Mouse (Mus musculus) liver, embryonic 13.5 days (tissue): Measurements from ENCODE around the gene Nmnat2. TPM values are rescaled to one million over a fixed set of nuclear protein-coding genes. Genes with fewer than 3 reads are reported as not detected.
A peak's percentile ranks its signal among the peaks of the same experiment; 100 is the strongest.

Experiments
- ATAC-seq: fragments of 200-750 bp; cut with Nextera tagmentation; 2 replicates; pipeline ENCODE4 v1.8.0; 2017; ENCODE audit warnings: low read depth, mild to moderate bottlenecking, moderate number of reproducible peaks, moderate library complexity
- DNase-seq: peaks from one replicate; pipeline ENCODE4 v3.0.0; 2022
- H3K27ac ChIP-seq: fragments of 300-500 bp; sonication (generic); 2 replicates; pipeline ENCODE4 v1.5.1; 2015; ENCODE audit warnings: moderate library complexity, mild to moderate bottlenecking, inconsistent platforms
- H3K27me3 ChIP-seq: fragments of 300-500 bp; sonication (generic); 2 replicates; pipeline ENCODE4 v1.6.1; 2015; ENCODE audit warnings: mild to moderate bottlenecking, inconsistent platforms
- H3K36me3 ChIP-seq: fragments of 300-500 bp; sonication (generic); 2 replicates; pipeline ENCODE4 v1.6.1; 2015; ENCODE audit warnings: mild to moderate bottlenecking, inconsistent platforms
- H3K4me1 ChIP-seq: fragments of 300-500 bp; sonication (generic); replicated peaks from 2 replicates; pipeline ENCODE4 v1.6.1; 2015; ENCODE audit warnings: inconsistent platforms
- H3K4me2 ChIP-seq: fragments of 300-500 bp; sonication (generic); 2 replicates; pipeline ENCODE4 v1.6.1; 2015; ENCODE audit warnings: inconsistent platforms, mild to moderate bottlenecking, moderate library complexity
- H3K4me3 ChIP-seq: fragments of 300-500 bp; sonication (generic); replicated peaks from 2 replicates; pipeline ENCODE4 v1.5.1; 2015; ENCODE audit warnings: mild to moderate bottlenecking, inconsistent platforms
- H3K9ac ChIP-seq: fragments of 300-500 bp; sonication (generic); 2 replicates; pipeline ENCODE4 v1.6.1; 2015; ENCODE audit warnings: mild to moderate bottlenecking, inconsistent platforms
- H3K9me3 ChIP-seq: fragments of 300-500 bp; sonication (generic); replicated peaks from 2 replicates; pipeline ENCODE4 v1.6.1; 2016; ENCODE audit warnings: inconsistent platforms
- WGBS: fragments of 180-500 bp; shearing (Covaris S2); methylation state at CpG from one replicate; pipeline ENCODE4 v1.1.7; 2015; ENCODE audit not compliant: insufficient replicate concordance; 5-methylcytosine and 5-hydroxymethylcytosine counted together
- polyA plus RNA-seq: library from polyadenylated mRNA; unstranded; fragments of >200 nt; fragmentation: Nextera tagmentation; extraction: Ambion mirVana; gene quantifications from 2 replicates; pipeline ENCODE4 v1.2.1, GENCODE M21; 2015

The Nmnat2 gene
- polyA plus RNA-seq, 1 experiment from 2014 or later = 0.09 TPM

DNA sequence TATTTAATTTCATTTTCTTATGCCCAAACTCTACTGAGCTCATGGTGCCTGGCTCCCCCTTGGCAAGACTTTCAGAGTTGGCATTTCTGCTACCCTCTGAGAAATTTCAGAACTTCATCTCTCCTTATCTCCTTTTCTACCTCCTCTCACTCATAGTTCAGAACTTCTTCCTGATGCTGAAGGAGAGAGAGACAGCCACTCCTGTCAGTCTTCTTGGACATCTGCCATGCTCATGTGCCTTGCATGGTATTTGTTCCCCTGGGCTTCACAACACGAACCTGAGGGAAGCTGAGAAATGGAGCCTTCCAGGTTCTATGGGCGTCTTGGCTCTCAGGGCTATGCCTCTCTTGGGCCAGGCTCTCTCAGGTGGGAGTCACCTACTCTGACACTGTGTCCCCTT is 87.5 kb downstream of the Nmnat2 start:
- Histone ChIP-seq H3K4me2 (no peak overlapping the region), H3K9me3 (no peaks in the 10 kb centered on the region), H3K4me3 (no peak overlapping the region), H3K27ac (no peak overlapping the region), H3K27me3 (peaks cover 4% of the 10 kb centered on the region; the same call in 1 of the 2 replicates), H3K36me3 (no peaks in the 10 kb centered on the region), H3K4me1 (no peaks in the 10 kb centered on the region), H3K9ac (no peak overlapping the region)
- WGBS = 58% methylated on average over 2 of the region's 2 CpGs
- DNase-seq (no peak), ATAC-seq (no peak)

DNA sequence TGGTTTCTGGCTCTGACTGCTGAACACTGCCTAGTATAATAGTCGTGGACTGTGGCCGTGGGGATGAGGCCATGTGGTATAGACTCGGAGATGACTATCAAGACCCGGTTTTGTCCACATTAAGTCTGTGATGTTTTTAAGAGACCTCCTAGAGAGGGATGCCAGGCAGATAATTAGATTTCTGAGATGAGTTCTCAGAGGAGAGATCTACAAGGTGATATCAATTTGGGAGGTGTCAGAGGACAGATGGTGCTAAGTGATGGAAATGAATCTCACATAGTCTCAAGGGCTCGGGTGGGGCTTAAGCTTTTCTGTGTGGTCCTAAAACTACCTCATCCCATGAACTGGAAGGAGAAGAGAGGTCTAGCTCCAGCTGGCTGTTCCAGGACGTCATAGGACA is 88.5 kb downstream of the Nmnat2 start:
- Histone ChIP-seq H3K9ac (no peak overlapping the region), H3K27me3 (peaks cover 4% of the 10 kb centered on the region; the same call in 1 of the 2 replicates), H3K9me3 (no peaks in the 10 kb centered on the region), H3K4me1 (no peaks in the 10 kb centered on the region), H3K36me3 (no peaks in the 10 kb centered on the region), H3K4me2 (no peak overlapping the region), H3K27ac (no peak overlapping the region), H3K4me3 (no peak overlapping the region)
- DNase-seq (no peak), ATAC-seq (no peak)
- WGBS = 42% methylated on average over 6 of the region's 6 CpGs

DNA sequence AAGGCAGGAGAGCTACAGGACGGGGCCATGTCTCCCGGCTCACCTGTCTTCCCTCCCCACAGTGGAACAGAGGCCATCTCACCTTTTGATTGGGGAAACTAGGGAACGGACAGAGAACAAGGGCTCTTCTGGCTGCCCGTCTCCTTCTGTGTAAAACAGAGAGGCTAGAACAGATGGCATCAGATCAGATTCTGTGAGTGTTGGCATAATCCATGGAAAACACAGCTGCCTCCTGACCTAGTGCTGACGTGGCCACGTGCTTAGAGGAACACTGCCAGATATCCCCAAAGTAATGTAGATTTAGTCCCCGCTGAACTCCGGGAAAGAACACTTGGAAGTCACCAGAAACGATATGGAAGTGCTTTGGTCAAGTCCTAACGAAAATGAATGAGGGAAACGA is 90.6 kb downstream of the Nmnat2 start:
- Histone ChIP-seq H3K4me1 (no peaks in the 10 kb centered on the region), H3K27ac (no peak overlapping the region), H3K9me3 (no peaks in the 10 kb centered on the region), H3K4me2 (no peak overlapping the region), H3K9ac (no peak overlapping the region), H3K27me3 (peaks cover 4% of the 10 kb centered on the region; the same call in 1 of the 2 replicates), H3K36me3 (no peaks in the 10 kb centered on the region), H3K4me3 (no peak overlapping the region)
- WGBS = 55% methylated on average over 11 of the region's 11 CpGs
- DNase-seq (no peak), ATAC-seq (no peak)

DNA sequence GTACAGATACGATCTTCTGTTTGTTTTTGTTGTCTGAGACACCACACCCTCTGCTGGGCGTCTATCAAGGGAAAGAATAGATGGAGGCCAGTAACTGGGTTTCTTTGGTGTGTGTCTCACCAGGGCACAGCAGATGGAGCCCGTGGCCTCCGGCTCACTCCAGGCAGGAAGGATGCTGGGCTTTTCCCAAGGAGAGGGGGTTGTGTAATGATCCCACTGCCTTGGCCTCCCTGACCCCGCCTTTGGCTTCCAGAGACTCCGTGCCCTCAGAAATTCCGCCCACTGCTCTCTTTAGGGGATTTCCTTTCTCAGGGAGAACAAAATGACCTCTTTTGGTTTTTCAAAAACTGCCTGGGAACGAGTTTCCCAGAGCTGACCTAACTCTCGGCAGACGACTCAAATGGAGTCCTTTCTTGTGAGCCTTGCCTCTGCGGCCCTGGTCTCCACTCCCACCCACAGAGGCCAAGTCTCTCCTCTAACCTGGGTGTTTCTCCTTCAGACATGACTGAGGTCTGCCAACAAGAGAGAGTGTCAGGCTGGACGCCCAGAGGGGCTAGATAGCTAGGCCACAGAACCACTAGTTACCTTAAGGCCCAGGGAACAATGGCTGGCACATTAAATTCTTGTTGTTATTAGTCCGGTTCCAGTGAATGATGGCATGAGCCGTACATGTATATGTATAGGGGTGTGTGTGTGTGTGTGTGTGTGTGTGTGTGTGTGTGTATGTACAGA is 93.5 kb downstream of the Nmnat2 start:
- ATAC-seq (0 out of 2 replicates have a peak, but pooled peaks have one; percentile 31), DNase-seq (no peak)
- no peaks in the 10 kb centered on the region for H3K9me3 ChIP-seq
- no peak overlapping the region for H3K9ac ChIP-seq
- H3K27me3 ChIP-seq = peaks cover 4% of the 10 kb centered on the region; the same call in 1 of the 2 replicates
- no peaks in the 10 kb centered on the region for H3K4me1 ChIP-seq
- H3K27ac ChIP-seq = no peak overlapping the region
- no peak overlapping the region for H3K4me3 ChIP-seq
- H3K36me3 ChIP-seq = no peaks in the 10 kb centered on the region
- WGBS = 45% methylated on average over 14 of the region's 14 CpGs
- H3K4me2 ChIP-seq = no peak overlapping the region

DNA sequence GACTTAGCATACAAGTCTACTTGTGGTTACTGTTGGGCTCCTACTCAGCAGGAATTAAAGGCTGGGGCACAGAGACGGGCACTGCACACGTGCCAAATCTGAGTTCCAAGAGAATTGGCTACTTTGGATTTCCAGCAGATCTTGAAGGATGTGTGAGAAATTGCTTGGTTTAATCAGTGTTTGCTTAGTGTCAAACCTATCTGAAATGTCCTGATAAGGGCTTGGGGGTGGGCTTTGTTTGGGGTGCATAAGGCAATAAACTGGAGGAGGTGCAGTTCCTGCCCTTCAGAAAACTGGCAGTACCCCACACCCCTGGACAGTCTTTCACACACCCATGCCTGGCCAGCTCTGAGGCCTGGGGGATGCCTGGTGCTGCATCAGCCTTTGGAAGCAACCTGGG is 94.7 kb downstream of the Nmnat2 start:
- H3K36me3 ChIP-seq = no peaks in the 10 kb centered on the region
- no peak overlapping the region for H3K4me3 ChIP-seq
- ATAC-seq = no peak
- peaks cover 4% of the 10 kb centered on the region; the same call in 1 of the 2 replicates for H3K27me3 ChIP-seq
- DNase-seq = no peak
- no peak overlapping the region for H3K4me2 ChIP-seq
- H3K4me1 ChIP-seq = no peaks in the 10 kb centered on the region
- H3K9me3 ChIP-seq = no peaks in the 10 kb centered on the region
- no peak overlapping the region for H3K9ac ChIP-seq
- H3K27ac ChIP-seq = no peak overlapping the region
- 58% methylated on average over 2 of the region's 2 CpGs for WGBS

DNA sequence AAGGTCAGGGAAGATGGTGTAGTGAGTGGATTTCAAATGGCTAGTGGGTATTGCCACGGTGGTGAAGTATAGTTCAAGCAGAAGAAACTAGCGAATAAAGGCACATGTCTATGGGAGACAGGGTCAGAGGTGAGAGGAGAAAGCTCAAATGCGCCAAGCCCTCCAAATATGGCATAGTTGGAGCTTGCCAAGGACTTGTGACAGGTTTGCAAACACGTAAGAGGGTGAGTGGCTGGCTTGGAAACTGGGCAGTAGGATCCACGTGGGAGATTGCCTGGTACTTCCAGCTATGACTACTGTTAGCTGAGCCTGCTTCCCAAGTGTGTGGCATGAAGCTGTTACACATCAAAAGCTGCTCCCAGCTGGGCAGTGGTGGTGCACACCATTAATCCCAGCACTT is 96.7 kb downstream of the Nmnat2 start:
- WGBS = 61% methylated on average over 5 of the region's 5 CpGs
- ATAC-seq (no peak), DNase-seq (no peak)
- Histone ChIP-seq H3K27ac (no peak overlapping the region), H3K9me3 (no peaks in the 10 kb centered on the region), H3K27me3 (no peaks in the 10 kb centered on the region), H3K4me1 (no peaks in the 10 kb centered on the region), H3K4me2 (no peak overlapping the region), H3K4me3 (no peak overlapping the region), H3K9ac (no peak overlapping the region), H3K36me3 (no peaks in the 10 kb centered on the region)

DNA sequence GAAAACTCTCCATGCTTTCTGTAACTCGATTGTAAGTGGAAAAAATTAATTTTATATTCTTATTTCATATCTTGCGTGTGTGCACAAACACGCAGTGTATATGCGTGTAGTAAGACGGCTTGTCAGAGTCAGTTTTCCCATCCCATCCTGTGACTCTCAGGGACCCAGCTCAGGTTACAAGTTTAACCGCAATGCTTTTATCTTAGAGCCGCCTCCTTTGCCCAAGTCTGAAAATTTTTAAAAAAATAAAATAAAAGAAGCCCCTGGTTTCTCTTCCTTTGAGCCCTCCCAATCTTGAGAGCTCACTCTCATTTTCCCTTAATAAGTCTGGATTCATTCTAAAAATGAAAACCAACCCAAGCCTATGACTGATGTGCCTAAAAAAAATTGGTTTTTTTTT is 98.8 kb downstream of the Nmnat2 start:
- no peak for DNase-seq
- Histone ChIP-seq H3K9me3 (no peaks in the 10 kb centered on the region), H3K36me3 (no peaks in the 10 kb centered on the region), H3K4me2 (no peak overlapping the region), H3K4me1 (no peaks in the 10 kb centered on the region), H3K27ac (no peak overlapping the region), H3K27me3 (no peaks in the 10 kb centered on the region), H3K9ac (no peak overlapping the region), H3K4me3 (no peak overlapping the region)
- ATAC-seq = no peak
- 49% methylated on average over 7 of the region's 7 CpGs for WGBS

DNA sequence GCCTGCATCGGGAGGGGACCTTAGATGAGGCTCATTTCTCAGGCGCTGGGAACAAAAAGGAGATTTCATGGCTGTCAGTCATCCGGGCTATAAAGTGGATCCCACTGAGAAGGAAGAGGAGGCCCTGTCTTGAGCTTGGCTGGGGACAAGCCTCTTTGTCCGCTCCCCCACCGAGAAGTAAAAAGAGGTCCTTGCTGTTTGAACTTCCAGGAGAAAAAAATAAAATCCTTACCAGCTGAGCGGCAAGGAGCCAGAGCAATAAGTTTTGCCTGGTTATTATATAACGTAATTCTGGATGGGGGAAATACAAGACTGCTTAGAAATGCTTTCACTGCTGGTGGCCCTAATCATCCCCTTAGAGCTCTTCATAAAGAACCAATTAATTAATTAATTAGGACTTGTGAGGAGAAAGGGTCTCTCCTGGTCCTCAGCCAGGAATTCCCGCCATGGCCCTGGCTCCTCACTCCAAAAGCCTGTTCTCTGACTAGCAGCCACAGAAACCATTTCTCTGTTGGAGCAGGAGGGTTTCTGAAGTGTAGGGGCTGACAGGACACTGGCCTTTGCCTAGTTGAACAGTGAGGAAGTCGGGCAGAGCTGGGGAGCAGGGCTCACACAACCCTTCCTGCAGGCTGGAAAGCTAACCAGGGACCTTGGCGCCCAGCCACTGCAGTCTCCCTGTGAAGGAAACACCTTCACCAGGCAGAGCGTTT is 99.5 kb downstream of the Nmnat2 start:
- Histone ChIP-seq H3K4me3 (no peak overlapping the region), H3K9me3 (no peaks in the 10 kb centered on the region), H3K4me2 (no peak overlapping the region), H3K4me1 (no peaks in the 10 kb centered on the region), H3K27ac (no peak overlapping the region), H3K9ac (no peak overlapping the region), H3K27me3 (no peaks in the 10 kb centered on the region), H3K36me3 (no peaks in the 10 kb centered on the region)
- DNase-seq (no peak), ATAC-seq (no peak)
- WGBS = 50% methylated on average over 11 of the region's 11 CpGs

DNA sequence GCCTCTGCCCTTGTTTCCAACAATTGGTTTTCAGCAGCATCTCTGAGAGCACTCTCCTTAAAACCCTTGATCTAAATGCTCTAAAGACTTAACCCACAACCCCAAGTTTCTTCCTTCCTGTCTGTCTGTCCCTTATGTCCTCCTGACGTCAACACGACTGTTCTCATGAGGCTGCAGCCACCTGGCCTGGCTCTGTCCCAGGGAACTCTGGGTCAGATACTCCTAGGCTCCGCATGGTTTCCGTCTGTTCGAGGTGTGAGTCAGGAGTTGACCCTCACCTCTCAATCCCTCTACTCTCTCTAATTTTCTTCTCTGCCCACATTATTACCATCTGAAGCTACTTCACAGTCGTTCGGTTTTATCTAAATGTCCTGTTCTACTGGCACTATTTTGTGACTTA is 103.5 kb downstream of the Nmnat2 start:
- H3K4me1 ChIP-seq = no peaks in the 10 kb centered on the region
- no peak overlapping the region for H3K4me3 ChIP-seq
- no peak overlapping the region for H3K27ac ChIP-seq
- DNase-seq (no peak), ATAC-seq (no peak)
- no peak overlapping the region for H3K9ac ChIP-seq
- no peaks in the 10 kb centered on the region for H3K9me3 ChIP-seq
- 57% methylated on average over 7 of the region's 7 CpGs for WGBS
- H3K27me3 ChIP-seq = no peaks in the 10 kb centered on the region
- H3K36me3 ChIP-seq = no peaks in the 10 kb centered on the region
- H3K4me2 ChIP-seq = no peak overlapping the region

DNA sequence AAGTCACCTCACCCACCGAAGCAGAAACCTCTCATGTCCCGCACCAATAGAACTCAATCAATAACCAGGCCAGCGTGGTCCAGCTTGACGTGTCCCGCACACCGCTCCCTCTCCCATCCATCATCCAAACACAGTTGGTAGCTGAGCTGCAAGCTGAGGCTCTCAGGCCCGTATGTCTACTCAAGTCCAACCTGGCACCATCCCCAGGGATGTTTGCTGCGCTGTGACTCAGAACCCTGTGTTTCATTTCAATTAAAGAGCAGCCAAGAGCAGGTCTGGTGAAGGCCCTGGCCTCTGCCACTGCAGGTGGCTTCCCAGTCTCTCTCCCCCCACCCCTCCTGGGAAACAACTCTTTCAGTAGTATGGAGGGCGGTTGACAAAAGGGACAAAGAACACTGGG is 104.8 kb downstream of the Nmnat2 start:
- Histone ChIP-seq H3K27ac (no peak overlapping the region), H3K4me3 (no peak overlapping the region), H3K27me3 (no peaks in the 10 kb centered on the region), H3K4me1 (no peaks in the 10 kb centered on the region), H3K36me3 (no peaks in the 10 kb centered on the region), H3K9ac (no peak overlapping the region), H3K9me3 (no peaks in the 10 kb centered on the region), H3K4me2 (no peak overlapping the region)
- no peak for DNase-seq
- ATAC-seq = no peak
- WGBS = 74% methylated on average over 9 of the region's 9 CpGs

DNA sequence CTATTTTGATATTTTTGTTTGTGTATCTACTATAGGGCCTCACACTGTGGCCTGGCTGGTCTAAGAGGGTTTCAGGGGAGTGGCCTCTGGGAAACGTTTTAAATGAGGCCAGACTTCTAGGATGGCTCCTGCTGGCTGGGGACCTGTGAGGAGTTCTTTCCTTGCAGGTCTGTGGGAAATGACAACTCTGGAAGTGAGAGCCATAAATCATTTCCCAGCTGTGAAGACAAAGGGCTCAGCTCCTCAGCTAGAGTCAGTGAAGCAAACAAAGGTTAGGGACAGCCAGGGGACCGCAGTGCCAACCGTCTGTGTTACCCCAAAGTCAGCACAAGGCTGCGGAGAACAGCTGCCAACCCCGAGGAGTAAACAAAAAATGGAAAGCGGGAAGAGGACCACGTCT is 107.8 kb downstream of the Nmnat2 start:
- Histone ChIP-seq H3K4me3 (no peak overlapping the region), H3K36me3 (no peaks in the 10 kb centered on the region), H3K9ac (no peak overlapping the region), H3K4me1 (no peaks in the 10 kb centered on the region), H3K4me2 (no peak overlapping the region), H3K27me3 (no peaks in the 10 kb centered on the region), H3K9me3 (no peaks in the 10 kb centered on the region), H3K27ac (no peak overlapping the region)
- no peak for ATAC-seq
- no peak for DNase-seq
- 48% methylated on average over 7 of the region's 7 CpGs for WGBS
